Mouse (Mus musculus) mouse embryonic stem cell (cell line): ENCODE data around the gene Tex12.

Experiments
- in situ Hi-C, 2 experiments: fragments of 300-500 bp; cut with MboI; formaldehyde crosslinking; loops; 1 replicate in 1 of 2; 3 replicates in 1 of 2; pipeline ENCODE4 v1.14.3; 2019 to 2020; ENCODE audit warnings: low sequenced_read_pairs in 2 of 2, low pct_unique_long_range_greater_than_20kb in 1 of 2, mixed read lengths in 1 of 2; ENCODE audit not compliant: unreplicated experiment in 1 of 2

Tex12 gene

GRCm38 (mm10) chr9:50561145-50561917 lies at the start of gene Tex12:
TSS of gene Tex12 (minus strand) at chr9:50561325.
- in situ Hi-C loops: no loop called here

- in situ Hi-C loops: no loop called here
Measured at GRCm38 (mm10) chr9:50604338-50604737, 43.2 kb upstream of the Tex12 start.

- in situ Hi-C loops: no loop called here
Measured at GRCm38 (mm10) chr9:50603998-50604324, 42.8 kb upstream of the Tex12 start.

GRCm38 (mm10) chr9:50603189-50603997 lies 42.3 kb upstream of the Tex12 start, which contains the start of the genes Sdhd and Timm8b:
TSS of gene Sdhd (minus strand) at chr9:50603812.
TSS of gene Timm8b (plus strand) at chr9:50603910.
- in situ Hi-C loops: no loop called here

- in situ Hi-C loops: no loop called here
Measured at GRCm38 (mm10) chr9:50602055-50602845, 41.1 kb upstream of the Tex12 start.

- in situ Hi-C loops: no loop called here
Measured at GRCm38 (mm10) chr9:50601536-50601935, 40.4 kb upstream of the Tex12 start.

- in situ Hi-C loops: no loop called here
Measured at GRCm38 (mm10) chr9:50596973-50597372, 35.8 kb upstream of the Tex12 start.

GRCm38 (mm10) chr9:50594794-50595417 lies 33.8 kb upstream of the Tex12 start:
- in situ Hi-C loops: no loop called here

- in situ Hi-C loops: no loop called here
Measured at GRCm38 (mm10) chr9:50593544-50593943, 32.4 kb upstream of the Tex12 start.

- in situ Hi-C loops: no loop called here
Measured at GRCm38 (mm10) chr9:50592955-50593354, 31.8 kb upstream of the Tex12 start.

GRCm38 (mm10) chr9:50590856-50591518 lies 29.9 kb upstream of the Tex12 start:
- in situ Hi-C loops: no loop called here

- in situ Hi-C loops: no loop called here
Measured at GRCm38 (mm10) chr9:50586955-50587354, 25.8 kb upstream of the Tex12 start.

GRCm38 (mm10) chr9:50585145-50585818 lies 24.2 kb upstream of the Tex12 start:
- in situ Hi-C loops: no loop called here

GRCm38 (mm10) chr9:50580370-50580769 lies 19.2 kb upstream of the Tex12 start:
- in situ Hi-C loops: no loop called here

- in situ Hi-C loops: no loop called here
Measured at GRCm38 (mm10) chr9:50569599-50570525, 8.7 kb upstream of the Tex12 start.

- in situ Hi-C loops: no loop called here
Measured at GRCm38 (mm10) chr9:50567881-50568280, 6.8 kb upstream of the Tex12 start.

- in situ Hi-C loops: no loop called here
Measured at GRCm38 (mm10) chr9:50567372-50567771, 6.2 kb upstream of the Tex12 start.
